Comparison of ENCODE assay signal across 14 mouse cellular contexts in genomic region chr16:47394398-47394797, GRCm38 (mm10).
"Had no signal": no experiment of that assay in that cellular context is flagged by ENCODE, and none has a peak within 500 bp of the region (broad histone marks: within the 10 kb centered on the region; RNA-seq: fewer than 3 reads in every experiment).

No protein-coding gene starts in this region.

- H3K4me3 ChIP-seq: neural tube, embryonic 13.5 days; neural tube, embryonic 15.5 days; stomach, embryonic 15.5 days had no signal

- H3K36me3 ChIP-seq: neural tube, embryonic 13.5 days; neural tube, embryonic 15.5 days; stomach, embryonic 15.5 days had no signal

- DNase-seq: right cerebral cortex, adult 18-20 months; right cerebral cortex, postnatal 14 days; right cerebral cortex, postnatal 25 days; right cerebral cortex, postnatal 4 days; spleen, adult 18-20 months; thymus, adult 18-20 months; thymus, adult 2 months; thymus, postnatal 14 days; thymus, postnatal 25 days; thymus, postnatal 36 days; thymus, postnatal 4 days had no signal

- H3K27me3 ChIP-seq: neural tube, embryonic 13.5 days; neural tube, embryonic 15.5 days; stomach, embryonic 15.5 days had no signal

- H3K4me2 ChIP-seq: neural tube, embryonic 13.5 days; neural tube, embryonic 15.5 days; stomach, embryonic 15.5 days had no signal
